Mouse (Mus musculus): ENCODE results near the gene Gm49340. TPM values are rescaled to one million over a fixed set of nuclear protein-coding genes. Genes with fewer than 3 reads are reported as not detected.
"Not testable (repeated sequence)": the region's sequence is repeated elsewhere in the genome, so short reads cannot be mapped to it uniquely, and the experiment has no call there.

The Gm49340 gene
- polyA plus RNA-seq, 2 experiments = not detected

- Histone ChIP-seq H3K9ac (ENCODE audit: low read depth, low read length, severe bottlenecking) (no peak overlapping the region), H3K9me3 (ENCODE audit: control insufficient read depth, low read length) (no peaks in the 10 kb centered on the region), H3K4me2 (replicated peaks; ENCODE audit: low read depth, low read length, severe bottlenecking) (no peak overlapping the region), H3K4me3 (replicated peaks; ENCODE audit: low read length) (no peak overlapping the region), H3K36me3 (ENCODE audit: control insufficient read depth, insufficient read depth, low read length) (no peaks in the 10 kb centered on the region), H3K4me1 (ENCODE audit: control insufficient read depth, insufficient read depth, low read length) (no peaks in the 10 kb centered on the region; the same call in 1 of the 2 replicates), H3K27ac (replicated peaks; ENCODE audit: low read depth, low read length) (no peak overlapping the region), H3K27me3 (ENCODE audit: control insufficient read depth, insufficient read depth, low read length) (no peaks in the 10 kb centered on the region)
- no peak for TF ChIP-seq POLR2A (IDR thresholded peaks at IDR 0.05; ENCODE audit: borderline replicate concordance, extremely low read depth, insufficient read depth, insufficient read length)
- DNase-seq (ENCODE audit: low spot score) = no peak
- ATAC-seq (ENCODE audit: low FRiP score, low read depth) = no peak
Measured at GRCm38 (mm10) chr11:73284351-73284750, 45.2 kb upstream of the Gm49340 start.

- no peak overlapping the region for H3K27ac ChIP-seq (replicated peaks; ENCODE audit: low read depth, low read length)
- no peaks in the 10 kb centered on the region for H3K9me3 ChIP-seq (ENCODE audit: control insufficient read depth, low read length)
- no peaks in the 10 kb centered on the region for H3K36me3 ChIP-seq (ENCODE audit: control insufficient read depth, insufficient read depth, low read length)
- no peak overlapping the region for H3K4me2 ChIP-seq (replicated peaks; ENCODE audit: low read depth, low read length, severe bottlenecking)
- no peak overlapping the region for H3K4me3 ChIP-seq (replicated peaks; ENCODE audit: low read length)
- 80% methylated on average over 1 of the region's 1 CpGs for WGBS
- DNase-seq (ENCODE audit: low spot score) = no peak
- TF ChIP-seq POLR2A (IDR thresholded peaks at IDR 0.05; ENCODE audit: borderline replicate concordance, extremely low read depth, insufficient read depth, insufficient read length) = no peak
- no peak for ATAC-seq (ENCODE audit: low FRiP score, low read depth)
- no peaks in the 10 kb centered on the region for H3K27me3 ChIP-seq (ENCODE audit: control insufficient read depth, insufficient read depth, low read length)
- no peak overlapping the region for H3K9ac ChIP-seq (ENCODE audit: low read depth, low read length, severe bottlenecking)
- no peaks in the 10 kb centered on the region for H3K4me1 ChIP-seq (ENCODE audit: control insufficient read depth, insufficient read depth, low read length)
Measured at GRCm38 (mm10) chr11:73289621-73290020, 39.9 kb upstream of the Gm49340 start.

DNA sequence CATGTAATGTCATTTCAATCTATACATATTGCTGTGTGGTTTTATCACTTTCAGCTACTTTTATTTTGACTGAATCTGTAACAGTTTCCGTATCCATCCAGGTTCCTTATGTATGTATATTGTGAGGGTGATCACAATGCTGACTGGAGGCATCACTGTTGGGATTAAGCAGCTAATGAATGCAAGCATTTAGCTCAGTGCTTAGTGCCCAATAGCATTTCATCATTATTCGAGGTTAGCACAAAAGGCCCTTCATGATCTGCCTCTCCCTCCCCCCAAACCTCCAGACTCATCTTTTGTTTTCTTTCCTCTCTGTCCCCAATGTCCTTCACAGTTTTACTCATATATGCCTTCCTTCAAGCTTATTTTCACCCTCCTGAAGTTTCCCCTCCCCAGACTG, 26.4 kb upstream of the Gm49340 start:
- 58% methylated on average over 2 of the region's 2 CpGs for WGBS
- ATAC-seq (ENCODE audit: low FRiP score, low read depth) = no peak

GRCm38 (mm10) chr11:73315961-73316360, 13.6 kb upstream of the Gm49340 start:
- Histone ChIP-seq H3K4me3 (replicated peaks; ENCODE audit: low read length) (no peak overlapping the region), H3K4me1 (ENCODE audit: control insufficient read depth, insufficient read depth, low read length) (no peaks in the 10 kb centered on the region), H3K27ac (replicated peaks; ENCODE audit: low read depth, low read length) (no peak overlapping the region), H3K9ac (ENCODE audit: low read depth, low read length, severe bottlenecking) (no peak overlapping the region), H3K4me2 (replicated peaks; ENCODE audit: low read depth, low read length, severe bottlenecking) (no peak overlapping the region), H3K27me3 (ENCODE audit: control insufficient read depth, insufficient read depth, low read length) (no peaks in the 10 kb centered on the region), H3K9me3 (ENCODE audit: control insufficient read depth, low read length) (no peaks in the 10 kb centered on the region), H3K36me3 (ENCODE audit: control insufficient read depth, insufficient read depth, low read length) (no peaks in the 10 kb centered on the region)
- DNase-seq (ENCODE audit: low spot score) (no peak), ATAC-seq (ENCODE audit: low FRiP score, low read depth) (no peak)
- 43% methylated on average over 3 of the region's 3 CpGs for WGBS
- TF ChIP-seq POLR2A (IDR thresholded peaks at IDR 0.05; ENCODE audit: borderline replicate concordance, extremely low read depth, insufficient read depth, insufficient read length) = no peak

More for the DNA sequence above, 26.4 kb upstream of the Gm49340 start:
- no peak overlapping the region for H3K4me3 ChIP-seq (replicated peaks; ENCODE audit: low read length)
- H3K27ac ChIP-seq (replicated peaks; ENCODE audit: low read depth, low read length) = no peak overlapping the region
- no peaks in the 10 kb centered on the region for H3K27me3 ChIP-seq (ENCODE audit: control insufficient read depth, insufficient read depth, low read length)
- H3K4me1 ChIP-seq (ENCODE audit: control insufficient read depth, insufficient read depth, low read length) = no peaks in the 10 kb centered on the region
- no peak for DNase-seq (ENCODE audit: low spot score)
- H3K36me3 ChIP-seq (ENCODE audit: control insufficient read depth, insufficient read depth, low read length) = no peaks in the 10 kb centered on the region
- H3K9me3 ChIP-seq (ENCODE audit: control insufficient read depth, low read length) = no peaks in the 10 kb centered on the region
- no peak overlapping the region for H3K4me2 ChIP-seq (replicated peaks; ENCODE audit: low read depth, low read length, severe bottlenecking)
- no peak overlapping the region for H3K9ac ChIP-seq (ENCODE audit: low read depth, low read length, severe bottlenecking)
- TF ChIP-seq POLR2A (IDR thresholded peaks at IDR 0.05; ENCODE audit: borderline replicate concordance, extremely low read depth, insufficient read depth, insufficient read length) = no peak

DNA sequence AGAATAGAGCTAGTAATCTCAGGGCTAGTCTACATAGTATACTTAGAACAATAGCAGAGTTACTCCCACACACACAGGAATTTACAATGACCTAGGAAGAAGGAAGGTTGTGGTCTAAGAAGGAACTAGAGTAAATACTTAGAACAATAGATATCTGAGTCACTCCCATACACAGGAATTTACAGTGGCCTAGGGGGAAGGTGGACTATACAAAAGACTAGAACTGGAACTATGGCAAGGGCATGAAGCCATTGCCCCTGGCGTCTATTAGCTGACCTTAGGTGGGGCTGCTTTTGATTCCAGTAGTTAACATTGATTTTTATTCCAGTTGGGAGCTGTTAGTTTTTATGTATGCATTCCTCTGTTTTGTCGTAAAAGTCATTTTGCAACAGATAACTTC, 11.0 kb upstream of the Gm49340 start:
- DNase-seq (ENCODE audit: low spot score); H3K27me3 ChIP-seq (ENCODE audit: control insufficient read depth, insufficient read depth, low read length); H3K9ac ChIP-seq (ENCODE audit: low read depth, low read length, severe bottlenecking); H3K36me3 ChIP-seq (ENCODE audit: control insufficient read depth, insufficient read depth, low read length); ATAC-seq (ENCODE audit: low FRiP score, low read depth); H3K4me3 ChIP-seq (replicated peaks; ENCODE audit: low read length); H3K4me2 ChIP-seq (replicated peaks; ENCODE audit: low read depth, low read length, severe bottlenecking); H3K27ac ChIP-seq (replicated peaks; ENCODE audit: low read depth, low read length); H3K9me3 ChIP-seq (ENCODE audit: control insufficient read depth, low read length); H3K4me1 ChIP-seq (ENCODE audit: control insufficient read depth, insufficient read depth, low read length): not testable (repeated sequence)
- WGBS = 86% methylated on average over 2 of the region's 2 CpGs

DNA sequence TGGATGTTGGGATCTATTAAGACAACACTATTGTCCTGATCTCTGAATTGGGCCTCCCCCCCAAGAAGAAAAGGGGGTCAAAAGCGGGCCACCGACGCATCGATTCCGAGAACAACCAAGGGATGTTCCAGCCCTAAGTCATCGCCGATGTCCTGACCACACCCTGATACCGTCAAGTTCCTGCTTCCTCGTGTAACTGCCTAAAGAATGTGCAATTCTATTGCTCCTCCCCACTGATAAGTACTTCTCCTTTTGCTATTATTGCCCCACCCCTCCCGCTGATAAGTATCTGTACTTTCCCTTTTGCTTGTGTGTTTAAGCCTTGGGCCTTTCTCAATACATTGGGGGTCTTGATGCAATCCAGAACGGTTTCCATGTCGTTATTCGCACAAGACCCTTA, 8.5 kb upstream of the Gm49340 start:
- not testable (repeated sequence) for H3K4me2 ChIP-seq (replicated peaks; ENCODE audit: low read depth, low read length, severe bottlenecking); H3K9ac ChIP-seq (ENCODE audit: low read depth, low read length, severe bottlenecking); H3K27ac ChIP-seq (replicated peaks; ENCODE audit: low read depth, low read length); H3K4me3 ChIP-seq (replicated peaks; ENCODE audit: low read length); H3K27me3 ChIP-seq (ENCODE audit: control insufficient read depth, insufficient read depth, low read length); H3K4me1 ChIP-seq (ENCODE audit: control insufficient read depth, insufficient read depth, low read length); H3K36me3 ChIP-seq (ENCODE audit: control insufficient read depth, insufficient read depth, low read length); DNase-seq (ENCODE audit: low spot score); H3K9me3 ChIP-seq (ENCODE audit: control insufficient read depth, low read length); ATAC-seq (ENCODE audit: low FRiP score, low read depth)
- 94% methylated on average over 13 of the region's 13 CpGs for WGBS

Measured in limb, embryonic 14.5 days (tissue).